Mouse (Mus musculus): ENCODE measurements around the gene Lztfl1. TPM values are rescaled to one million over a fixed set of nuclear protein-coding genes. Genes with fewer than 3 reads are reported as not detected.

Lztfl1 gene
- total and polyA plus RNA-seq, 3 experiments = 17.8 to 28.3 (median 25.6) TPM

- Histone ChIP-seq H3K9ac (ENCODE audit: insufficient read depth, low read depth) (no peak overlapping the region), H3K4me3 (replicated peaks in 1 of 3; ENCODE audit: low read depth in 2 of 3, low read length in 2 of 3, poor library complexity in 1 of 3) (no peak overlapping the region), H3K9me3 (replicated peaks; ENCODE audit: low read length) (no peaks in the 10 kb centered on the region), H3K36me3 (replicated peaks in 1 of 2; ENCODE audit: control insufficient read depth in 1 of 2, insufficient read depth in 1 of 2, low read length in 1 of 2) (no peaks in the 10 kb centered on the region), H3K79me2 (replicated peaks; ENCODE audit: control insufficient read depth, extremely low read depth, insufficient read depth, poor library complexity, severe bottlenecking) (no peaks in the 10 kb centered on the region), H3K4me2 (ENCODE audit: insufficient read depth, low read depth, poor library complexity, severe bottlenecking) (no peak overlapping the region), H3K27me3 (replicated peaks) (no peaks in the 10 kb centered on the region), H3K4me1 (ENCODE audit: control insufficient read depth in 1 of 2, insufficient read depth in 2 of 2) (peaks cover under 1 to 29% of the 10 kb centered on the region in 2 experiments; a peak in 3 of 4 replicates), H3K27ac (ENCODE audit: insufficient read depth, low read depth) (no peak overlapping the region)
- DNase-seq (ENCODE audit: extremely low read depth) = no peak
- TF ChIP-seq MAZ (IDR thresholded peaks at IDR 0.05; ENCODE audit: low read depth, low read length) = no peak
- dilution Hi-C loops (cut with MboI; ENCODE audit: extremely low pct_ligation_motif_present, extremely low pct_unique_long_range_greater_than_20kb, low sequenced_read_pairs) (no loop called here), in situ Hi-C loops (cut with MboI; ENCODE audit: low pct_ligation_motif_present, low pct_unique_long_range_greater_than_20kb, low sequenced_read_pairs) (loop anchor here (10.0 kb wide), 1 partner anchor 46 kb away; the partner anchor contains the start of gene Lztfl1)
Measured at GRCm38 (mm10) chr9:123760806-123761205, 43.3 kb upstream of the Lztfl1 start.

- H3K79me2 ChIP-seq (replicated peaks; ENCODE audit: control insufficient read depth, extremely low read depth, insufficient read depth, poor library complexity, severe bottlenecking) = no peaks in the 10 kb centered on the region
- no peak overlapping the region for H3K27ac ChIP-seq (ENCODE audit: insufficient read depth, low read depth)
- H3K4me3 ChIP-seq (replicated peaks in 1 of 3; ENCODE audit: low read depth in 2 of 3, low read length in 2 of 3, poor library complexity in 1 of 3) = no peak overlapping the region
- no peaks in the 10 kb centered on the region for H3K9me3 ChIP-seq (replicated peaks; ENCODE audit: low read length)
- in situ Hi-C loops (cut with MboI; ENCODE audit: low pct_ligation_motif_present, low pct_unique_long_range_greater_than_20kb, low sequenced_read_pairs) = no loop called here
- no peak for TF ChIP-seq IRF4 (IDR thresholded peaks at IDR 0.05; ENCODE audit: low read depth, low read length)
- no peak for TF ChIP-seq HCFC1 (IDR thresholded peaks at IDR 0.05; ENCODE audit: low read depth, low read length)
- no peak for TF ChIP-seq PAX5 (IDR thresholded peaks at IDR 0.05; ENCODE audit: low read length)
- TF ChIP-seq CTCF (conservative IDR thresholded peaks at IDR 0.05 in 1 of 2, IDR thresholded peaks at IDR 0.05 in 1 of 2; ENCODE audit: low read depth in 2 of 2, low read length in 2 of 2) = no peak
- no peak for TF ChIP-seq MAFK (IDR thresholded peaks at IDR 0.05; ENCODE audit: insufficient replicate concordance, low read length)
- no peak for TF ChIP-seq POLR2AphosphoS2 (IDR thresholded peaks at IDR 0.05; ENCODE audit: low read depth, low read length)
- TF ChIP-seq SMC3 (IDR thresholded peaks at IDR 0.05; ENCODE audit: low read depth, low read length) = no peak
- no peak overlapping the region for H3K4me2 ChIP-seq (ENCODE audit: insufficient read depth, low read depth, poor library complexity, severe bottlenecking)
- H3K27me3 ChIP-seq (replicated peaks) = no peaks in the 10 kb centered on the region
- H3K36me3 ChIP-seq (replicated peaks in 1 of 2; ENCODE audit: control insufficient read depth in 1 of 2, insufficient read depth in 1 of 2, low read length in 1 of 2) = no peaks in the 10 kb centered on the region
- dilution Hi-C loops (cut with MboI; ENCODE audit: extremely low pct_ligation_motif_present, extremely low pct_unique_long_range_greater_than_20kb, low sequenced_read_pairs) = no loop called here
- DNase-seq (ENCODE audit: extremely low read depth) = no peak
- H3K4me1 ChIP-seq (ENCODE audit: control insufficient read depth in 1 of 2, insufficient read depth in 2 of 2) = peaks cover 4 to 30% of the 10 kb centered on the region in 2 experiments
- no peak overlapping the region for H3K9ac ChIP-seq (ENCODE audit: insufficient read depth, low read depth)
Measured at GRCm38 (mm10) chr9:123758645-123759044, 41.1 kb upstream of the Lztfl1 start.

- H3K4me2 ChIP-seq (ENCODE audit: insufficient read depth, low read depth, poor library complexity, severe bottlenecking) = no peak overlapping the region
- no peak overlapping the region for H3K9ac ChIP-seq (ENCODE audit: insufficient read depth, low read depth)
- in situ Hi-C loops (cut with MboI; ENCODE audit: low pct_ligation_motif_present, low pct_unique_long_range_greater_than_20kb, low sequenced_read_pairs) (no loop called here), dilution Hi-C loops (cut with MboI; ENCODE audit: extremely low pct_ligation_motif_present, extremely low pct_unique_long_range_greater_than_20kb, low sequenced_read_pairs) (no loop called here)
- TF ChIP-seq IRF4 (IDR thresholded peaks at IDR 0.05; ENCODE audit: low read depth, low read length) = no peak
- TF ChIP-seq NELFE (IDR thresholded peaks at IDR 0.05; ENCODE audit: low read depth, low read length) = no peak
- no peak for TF ChIP-seq ZKSCAN1 (IDR thresholded peaks at IDR 0.05; ENCODE audit: borderline replicate concordance, low read depth, low read length)
- TF ChIP-seq PAX5 (IDR thresholded peaks at IDR 0.05; ENCODE audit: low read length) = no peak
- TF ChIP-seq MAZ (IDR thresholded peaks at IDR 0.05; ENCODE audit: low read depth, low read length) = no peak
- TF ChIP-seq ETS1 (conservative IDR thresholded peaks at IDR 0.05; ENCODE audit: low read depth, low read length) = no peak
- no peak for TF ChIP-seq MAX (IDR thresholded peaks at IDR 0.05; ENCODE audit: low read length)
- TF ChIP-seq TCF12 (IDR thresholded peaks at IDR 0.05; ENCODE audit: low read depth, low read length) = no peak
- H3K4me3 ChIP-seq (replicated peaks in 1 of 3; ENCODE audit: low read depth in 2 of 3, low read length in 2 of 3, poor library complexity in 1 of 3) = no peak overlapping the region
- no peak for DNase-seq (ENCODE audit: extremely low read depth)
- H3K9me3 ChIP-seq (replicated peaks; ENCODE audit: low read length) = no peaks in the 10 kb centered on the region
- no peaks in the 10 kb centered on the region for H3K79me2 ChIP-seq (replicated peaks; ENCODE audit: control insufficient read depth, extremely low read depth, insufficient read depth, poor library complexity, severe bottlenecking)
- no peak overlapping the region for H3K27ac ChIP-seq (ENCODE audit: insufficient read depth, low read depth)
- no peaks in the 10 kb centered on the region for H3K36me3 ChIP-seq (replicated peaks in 1 of 2; ENCODE audit: control insufficient read depth in 1 of 2, insufficient read depth in 1 of 2, low read length in 1 of 2)
- H3K27me3 ChIP-seq (replicated peaks) = no peaks in the 10 kb centered on the region
- H3K4me1 ChIP-seq (ENCODE audit: control insufficient read depth in 1 of 2, insufficient read depth in 2 of 2) = peaks cover 4 to 25% of the 10 kb centered on the region in 2 experiments
Measured at GRCm38 (mm10) chr9:123758156-123758555, 40.7 kb upstream of the Lztfl1 start.
